Mouse (Mus musculus) limb, embryonic 11.5 days (tissue): ENCODE data around the gene Sfswap. TPM values are rescaled to one million over a fixed set of nuclear protein-coding genes. Genes with fewer than 3 reads are reported as not detected.

Experiments used
- ATAC-seq: fragments of 200-750 bp; cut with Nextera tagmentation; 2 replicates; pipeline ENCODE4 v1.8.0; 2017; ENCODE audit warnings: low read depth; ENCODE audit not compliant: insufficient number of reproducible peaks, low FRiP score, low TSS enrichment
- DNase-seq: peaks from one replicate; pipeline ENCODE4 v3.0.0-alpha.2; 2015; ENCODE audit warnings: low spot score
- H3K27ac ChIP-seq: fragments of 300-500 bp; sonication (generic); replicated peaks from 2 replicates; pipeline ENCODE4 v1.5.1; 2014; ENCODE audit warnings: low read depth, mild to moderate bottlenecking, low read length
- H3K27me3 ChIP-seq: fragments of 300-500 bp; sonication (generic); 2 replicates; pipeline ENCODE4 v1.6.1; 2014; ENCODE audit warnings: mild to moderate bottlenecking, low read length, mixed read lengths; ENCODE audit not compliant: control insufficient read depth, insufficient read depth
- H3K36me3 ChIP-seq: fragments of 300-500 bp; sonication (generic); 2 replicates; pipeline ENCODE4 v1.6.1; 2014; ENCODE audit warnings: mild to moderate bottlenecking, low read length, moderate library complexity, mixed read lengths; ENCODE audit not compliant: control insufficient read depth, insufficient read depth
- H3K4me1 ChIP-seq: fragments of 300-500 bp; sonication (generic); 2 replicates; pipeline ENCODE4 v1.6.1; 2014; ENCODE audit warnings: low read length, mixed read lengths; ENCODE audit not compliant: control insufficient read depth, insufficient read depth
- H3K4me2 ChIP-seq: fragments of 300-500 bp; sonication (generic); 2 replicates; pipeline ENCODE4 v1.6.1; 2014; ENCODE audit warnings: low read depth, mild to moderate bottlenecking, moderate library complexity; ENCODE audit not compliant: severe bottlenecking
- H3K4me3 ChIP-seq: fragments of 300-500 bp; sonication (generic); 2 replicates; pipeline ENCODE4 v1.5.1; 2014; ENCODE audit warnings: low read depth, low read length
- H3K9ac ChIP-seq: fragments of 300-500 bp; sonication (generic); 2 replicates; pipeline ENCODE4 v1.6.1; 2014; ENCODE audit warnings: mild to moderate bottlenecking, low read length
- H3K9me3 ChIP-seq: fragments of 300-500 bp; sonication (generic); 2 replicates; pipeline ENCODE4 v1.6.1; 2016; ENCODE audit warnings: low read length; ENCODE audit not compliant: control insufficient read depth
- WGBS: fragments of 180-500 bp; shearing (Covaris S2); extraction: QIAGEN DNeasy Blood & Tissue Kit; methylation state at CpG from one replicate; pipeline ENCODE4 v1.1.7; 2014; 5-methylcytosine and 5-hydroxymethylcytosine counted together
- polyA plus RNA-seq: library from polyadenylated mRNA; unstranded; fragments of >200 nt; fragmentation: Nextera tagmentation; extraction: Ambion mirVana; gene quantifications from 2 replicates; pipeline ENCODE4 v1.2.1, GENCODE M21; 2014

Sfswap gene
- polyA plus RNA-seq, 1 experiment from 2014 or later, result 60.7 TPM

- Histone ChIP-seq H3K4me3 (no peak overlapping the region), H3K36me3 (peaks cover 34% of the 10 kb centered on the region), H3K9ac (no peak overlapping the region), H3K27ac (no peak overlapping the region), H3K4me2 (no peak overlapping the region), H3K27me3 (no peaks in the 10 kb centered on the region), H3K4me1 (no peaks in the 10 kb centered on the region), H3K9me3 (no peaks in the 10 kb centered on the region)
- ATAC-seq (no peak), DNase-seq (no peak)
- 86% methylated on average over 1 of the region's 1 CpGs for WGBS
Observed at GRCm38 (mm10) chr5:129518786-129519185, 17.8 kb downstream of the Sfswap start.

- H3K36me3 ChIP-seq, result peaks cover 29% of the 10 kb centered on the region
- WGBS, result 98% methylated on average over 2 of the region's 2 CpGs
- no peaks in the 10 kb centered on the region for H3K4me1 ChIP-seq
- H3K4me2 ChIP-seq, result no peak overlapping the region
- H3K9ac ChIP-seq, result no peak overlapping the region
- DNase-seq, result no peak
- no peaks in the 10 kb centered on the region for H3K27me3 ChIP-seq
- H3K4me3 ChIP-seq, result no peak overlapping the region
- ATAC-seq, result no peak
- H3K27ac ChIP-seq, result no peak overlapping the region
- no peaks in the 10 kb centered on the region for H3K9me3 ChIP-seq
Observed at GRCm38 (mm10) chr5:129519591-129519990, 18.6 kb downstream of the Sfswap start.

- Histone ChIP-seq H3K27me3 (no peaks in the 10 kb centered on the region), H3K9me3 (no peaks in the 10 kb centered on the region), H3K9ac (no peak overlapping the region), H3K4me1 (no peaks in the 10 kb centered on the region), H3K4me2 (no peak overlapping the region), H3K4me3 (no peak overlapping the region), H3K27ac (no peak overlapping the region), H3K36me3 (peaks cover 17% of the 10 kb centered on the region; the same call in 1 of the 2 replicates)
- no peak for DNase-seq
- 95% methylated on average over 7 of the region's 7 CpGs for WGBS
- ATAC-seq, result no peak
Observed at GRCm38 (mm10) chr5:129521501-129521900, 20.5 kb downstream of the Sfswap start.

GRCm38 (mm10) chr5:129521913-129522312 is 20.9 kb downstream of the Sfswap start:
- H3K4me2 ChIP-seq, result no peak overlapping the region
- ATAC-seq, result no peak
- no peak overlapping the region for H3K9ac ChIP-seq
- no peaks in the 10 kb centered on the region for H3K9me3 ChIP-seq
- H3K36me3 ChIP-seq, result peaks cover 17% of the 10 kb centered on the region; the same call in 1 of the 2 replicates
- no peaks in the 10 kb centered on the region for H3K27me3 ChIP-seq
- no peak overlapping the region for H3K27ac ChIP-seq
- H3K4me1 ChIP-seq, result no peaks in the 10 kb centered on the region
- WGBS, result 87% methylated on average over 3 of the region's 3 CpGs
- DNase-seq, result no peak
- no peak overlapping the region for H3K4me3 ChIP-seq

GRCm38 (mm10) chr5:129523166-129523565 is 22.1 kb downstream of the Sfswap start:
- DNase-seq (no peak), ATAC-seq (no peak)
- no peaks in the 10 kb centered on the region for H3K4me1 ChIP-seq
- no peak overlapping the region for H3K4me3 ChIP-seq
- no peak overlapping the region for H3K27ac ChIP-seq
- H3K4me2 ChIP-seq, result no peak overlapping the region
- no peaks in the 10 kb centered on the region for H3K9me3 ChIP-seq
- H3K9ac ChIP-seq, result no peak overlapping the region
- WGBS, result 91% methylated on average over 3 of the region's 3 CpGs
- H3K36me3 ChIP-seq, result peaks cover 19% of the 10 kb centered on the region; the same call in 1 of the 2 replicates
- H3K27me3 ChIP-seq, result no peaks in the 10 kb centered on the region

- Histone ChIP-seq H3K27me3 (no peaks in the 10 kb centered on the region), H3K9me3 (no peaks in the 10 kb centered on the region), H3K4me3 (no peak overlapping the region), H3K4me2 (no peak overlapping the region), H3K9ac (no peak overlapping the region), H3K27ac (no peak overlapping the region), H3K4me1 (no peaks in the 10 kb centered on the region), H3K36me3 (peaks cover 12% of the 10 kb centered on the region; the same call in 1 of the 2 replicates)
- no peak for ATAC-seq
- WGBS, result 88% methylated on average over 5 of the region's 5 CpGs
- no peak for DNase-seq
Observed at GRCm38 (mm10) chr5:129524751-129525150, 23.7 kb downstream of the Sfswap start.

GRCm38 (mm10) chr5:129527162-129527561 is 26.1 kb downstream of the Sfswap start:
- H3K4me1 ChIP-seq, result no peaks in the 10 kb centered on the region
- no peak overlapping the region for H3K9ac ChIP-seq
- DNase-seq, result no peak
- H3K4me3 ChIP-seq, result no peak overlapping the region
- H3K36me3 ChIP-seq, result peaks cover 10% of the 10 kb centered on the region; the same call in 1 of the 2 replicates
- H3K9me3 ChIP-seq, result no peaks in the 10 kb centered on the region
- H3K4me2 ChIP-seq, result no peak overlapping the region
- H3K27me3 ChIP-seq, result no peaks in the 10 kb centered on the region
- 87% methylated on average over 5 of the region's 5 CpGs for WGBS
- H3K27ac ChIP-seq, result no peak overlapping the region
- ATAC-seq, result no peak

- Histone ChIP-seq H3K4me2 (no peak overlapping the region), H3K9ac (no peak overlapping the region), H3K9me3 (no peaks in the 10 kb centered on the region), H3K27me3 (no peaks in the 10 kb centered on the region), H3K4me3 (no peak overlapping the region), H3K27ac (no peak overlapping the region), H3K36me3 (peaks cover 13% of the 10 kb centered on the region), H3K4me1 (no peaks in the 10 kb centered on the region)
- WGBS, result 85% methylated on average over 1 of the region's 1 CpGs
- ATAC-seq (no peak), DNase-seq (no peak)
Observed at GRCm38 (mm10) chr5:129529571-129529970, 28.6 kb downstream of the Sfswap start.

- Histone ChIP-seq H3K4me1 (no peaks in the 10 kb centered on the region), H3K4me3 (no peak overlapping the region), H3K36me3 (peaks cover 18% of the 10 kb centered on the region), H3K27ac (no peak overlapping the region), H3K9ac (no peak overlapping the region), H3K9me3 (no peaks in the 10 kb centered on the region), H3K4me2 (no peak overlapping the region), H3K27me3 (no peaks in the 10 kb centered on the region)
- DNase-seq, result no peak
- 79% methylated on average over 3 of the region's 3 CpGs for WGBS
- no peak for ATAC-seq
Observed at GRCm38 (mm10) chr5:129533731-129534130, 32.7 kb downstream of the Sfswap start.
